In the genomic region with DNA sequence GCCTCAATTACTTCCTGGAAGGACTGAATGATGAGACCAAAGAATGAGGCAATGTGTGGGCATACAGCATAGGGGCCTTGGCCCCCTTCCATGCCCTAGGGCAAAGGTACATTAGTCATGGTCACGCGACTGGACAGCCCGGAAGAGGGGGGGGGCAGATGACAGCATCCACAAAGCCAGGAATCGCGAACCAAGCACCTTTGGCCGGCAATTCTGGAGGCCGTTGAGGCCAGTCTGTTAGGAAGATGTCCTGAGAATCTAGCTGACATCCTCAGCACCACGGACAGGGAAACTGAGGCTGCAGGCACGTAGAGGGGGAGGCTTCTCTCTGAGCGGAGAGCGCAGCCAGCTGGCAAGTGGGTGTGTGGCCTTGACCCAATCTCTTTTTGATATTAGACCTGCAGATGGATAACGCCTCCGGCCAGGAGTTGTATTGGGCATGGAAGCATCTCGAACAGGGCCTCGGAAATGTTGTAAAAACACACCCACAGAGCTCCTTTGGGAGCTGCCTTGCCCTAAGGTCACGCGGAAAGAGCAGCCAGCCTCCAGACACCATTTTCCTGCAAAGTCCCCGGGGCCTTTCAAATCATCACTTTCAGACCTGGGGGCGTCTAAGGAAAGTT, we compare ENCODE assay signal across 8 mouse cellular contexts. TPM values are rescaled to one million over a fixed set of nuclear protein-coding genes. Genes with fewer than 3 reads are reported as not detected.
DNase-seq lines count a peak whose midpoint lies in the region; ATAC-seq and TF ChIP-seq lines count a peak whose summit lies in the region.

No protein-coding gene starts in this region.

- peak overlapping the region; percentile 57 for H3K4me3 ChIP-seq in C2C12 (ENCODE audit: insufficient read depth, poor library complexity, severe bottlenecking)
- H3K4me3 ChIP-seq in forebrain, embryonic 13.5 days, result peak overlapping the region; percentile 82
- H3K4me3 ChIP-seq in kidney, embryonic 15.5 days (replicated peaks), result peak overlapping the region; percentile 88
- H3K4me3 ChIP-seq in stomach, embryonic 15.5 days (replicated peaks), result peak overlapping the region; percentile 90

- H3K27ac ChIP-seq in forebrain, embryonic 13.5 days, result peak overlapping the region; percentile 98
- H3K27ac ChIP-seq in kidney, embryonic 15.5 days, result peak overlapping the region; percentile 99
- H3K27ac ChIP-seq in stomach, embryonic 15.5 days, result peak overlapping the region; percentile 99

- H3ac ChIP-seq in C2C12 (ENCODE audit: control insufficient read depth, insufficient read length, low read depth), result peak overlapping the region; percentile 44

- H3K9ac ChIP-seq in forebrain, embryonic 13.5 days, result peak overlapping the region; percentile 85
- H3K9ac ChIP-seq in kidney, embryonic 15.5 days, result peak overlapping the region; percentile 40
- peak overlapping the region; percentile 29; the same call in 1 of the 2 replicates for H3K9ac ChIP-seq in stomach, embryonic 15.5 days

- TF ChIP-seq CTCF in C2C12 (IDR thresholded peaks at IDR 0.05; ENCODE audit: control insufficient read depth, insufficient read depth, insufficient read length), result no peak
- no peak for TF ChIP-seq CTCF in brain, embryonic 14.5 days (IDR thresholded peaks at IDR 0.05; ENCODE audit: borderline replicate concordance, extremely low read depth, insufficient read depth, insufficient read length)

- TF ChIP-seq POLR2A in brain, embryonic 14.5 days (IDR thresholded peaks at IDR 0.05; ENCODE audit: borderline replicate concordance, extremely low read depth, insufficient read depth, insufficient read length, poor library complexity, severe bottlenecking), result no peak

- no peaks in the 10 kb centered on the region for H3K9me3 ChIP-seq in forebrain, embryonic 13.5 days (replicated peaks)
- H3K9me3 ChIP-seq in kidney, embryonic 15.5 days (replicated peaks), result no peaks in the 10 kb centered on the region
- H3K9me3 ChIP-seq in stomach, embryonic 15.5 days, result no peaks in the 10 kb centered on the region

- H3K27me3 ChIP-seq in C2C12 (ENCODE audit: control insufficient read depth, insufficient read depth, insufficient read length), result no peaks in the 10 kb centered on the region
- no peaks in the 10 kb centered on the region for H3K27me3 ChIP-seq in forebrain, embryonic 13.5 days
- no peaks in the 10 kb centered on the region for H3K27me3 ChIP-seq in kidney, embryonic 15.5 days
- no peaks in the 10 kb centered on the region for H3K27me3 ChIP-seq in stomach, embryonic 15.5 days (replicated peaks)

- no peak for ATAC-seq in forebrain, embryonic 13.5 days
- ATAC-seq in kidney, embryonic 15.5 days (replicated peaks; ENCODE audit: low FRiP score), result peak; percentile 17; the same call in 1 of the 2 replicates
- ATAC-seq in stomach, embryonic 15.5 days (ENCODE audit: insufficient read depth, low FRiP score, low read depth), result no peak

- peaks cover 34% of the 10 kb centered on the region for H3K4me1 ChIP-seq in forebrain, embryonic 13.5 days
- H3K4me1 ChIP-seq in kidney, embryonic 15.5 days, result peaks cover 46% of the 10 kb centered on the region
- peaks cover 27% of the 10 kb centered on the region for H3K4me1 ChIP-seq in stomach, embryonic 15.5 days

- DNase-seq in gastrocnemius, postnatal 10 days, result peak; percentile 22
- no peak for DNase-seq in gastrocnemius, postnatal 36 days
- peak; percentile 17 for DNase-seq in brain, embryonic 14.5 days (ENCODE audit: low read depth)
- DNase-seq in lung, postnatal 14 days, result peak; percentile 37

- 7% methylated on average over 19 of the region's 19 CpGs for WGBS in forebrain, embryonic 13.5 days
- 3% methylated on average over 19 of the region's 19 CpGs for WGBS in kidney, embryonic 15.5 days
- whole genome bisulfite sequencing in stomach, embryonic 15.5 days, result 5% methylated on average over 19 of the region's 19 CpGs

- peaks cover 10% of the 10 kb centered on the region for H3K36me3 ChIP-seq in C2C12 (ENCODE audit: control insufficient read depth, insufficient read depth)
- no peaks in the 10 kb centered on the region for H3K36me3 ChIP-seq in forebrain, embryonic 13.5 days (ENCODE audit: poor library complexity, severe bottlenecking)
- no peaks in the 10 kb centered on the region for H3K36me3 ChIP-seq in kidney, embryonic 15.5 days
- H3K36me3 ChIP-seq in stomach, embryonic 15.5 days, result no peaks in the 10 kb centered on the region

- H3K79me2 ChIP-seq in C2C12 (ENCODE audit: control insufficient read depth, insufficient read depth), result peaks cover 38% of the 10 kb centered on the region

- H3K4me2 ChIP-seq in forebrain, embryonic 13.5 days, result peak overlapping the region; percentile 70
- H3K4me2 ChIP-seq in kidney, embryonic 15.5 days, result peak overlapping the region; percentile 87
- H3K4me2 ChIP-seq in stomach, embryonic 15.5 days, result peak overlapping the region; percentile 89

- intact Hi-C loops in gastrocnemius, postnatal 36 days (cut with DNase I), result no loop called here

- peaks cover 32% of the 10 kb centered on the region for H3K79me3 ChIP-seq in C2C12 (ENCODE audit: low read depth)

TF ChIP-seq in C2C12, 6 proteins besides CTCF, POLR2A, EP300 and RAD21:
- no peak for TF ChIP-seq MAX (IDR thresholded peaks at IDR 0.05)
- peak; percentile 26 for TF ChIP-seq CEBPB (IDR thresholded peaks at IDR 0.05; ENCODE audit: low read depth)
- TF ChIP-seq FOSL1 (IDR thresholded peaks at IDR 0.05; ENCODE audit: insufficient read depth, low read length, poor library complexity, severe bottlenecking), result no peak
- TF ChIP-seq USF1 (IDR thresholded peaks at IDR 0.05; ENCODE audit: low read depth), result peak; percentile 62
- TF ChIP-seq MYOG (IDR thresholded peaks at IDR 0.05; ENCODE audit: control insufficient read depth, extremely low read depth, insufficient read length), result no peak
- no peak for TF ChIP-seq MYOD1 (IDR thresholded peaks at IDR 0.05; ENCODE audit: control insufficient read depth, insufficient read length, low read depth)

RNA-seq across cellular contexts. Expression of gene Chka, which starts 0.6 kb away (rescaled TPM):
- total RNA-seq in gastrocnemius, postnatal 10 days (2021), result 1 to 10 TPM; 6.0 to 7.0 TPM
- 1 to 10 TPM; 1.4 to 2.4 TPM for total RNA-seq in gastrocnemius, postnatal 36 days (2021)
- polyA plus RNA-seq in C2C12 (2012; fragmentation: generic; extraction: Trizol), result 30.9 TPM
- 79.9 and 89.6 TPM in 2 replicates for polyA plus RNA-seq in brain, embryonic 14.5 days (2012; rRNA removed)
- 53.1 and 54.8 TPM in 2 replicates for polyA plus RNA-seq in forebrain, embryonic 13.5 days (2015; fragmentation: Nextera tagmentation; extraction: Ambion mirVana)
- 58.8 and 63.1 TPM in 2 replicates for polyA plus RNA-seq in kidney, embryonic 15.5 days (2015; fragmentation: Nextera tagmentation; extraction: Ambion mirVana)
- polyA plus RNA-seq in stomach, embryonic 15.5 days (2015; fragmentation: Nextera tagmentation; extraction: Ambion mirVana), result 56.9 and 65.3 TPM in 2 replicates

RNA-seq across cellular contexts. Expression of gene Tcirg1, which starts 56.0 kb away (rescaled TPM):
- total RNA-seq in gastrocnemius, postnatal 10 days (2021), result 10 to 100 TPM; 13.6 to 31.1 TPM
- 1 to 10 TPM; 4.8 to 5.9 TPM for total RNA-seq in gastrocnemius, postnatal 36 days (2021)
- 61.1 TPM for polyA plus RNA-seq in C2C12 (2012; fragmentation: generic; extraction: Trizol)
- 31.4 and 45.2 TPM in 2 replicates for polyA plus RNA-seq in brain, embryonic 14.5 days (2012; rRNA removed)
- polyA plus RNA-seq in forebrain, embryonic 13.5 days (2015; fragmentation: Nextera tagmentation; extraction: Ambion mirVana), result 10.4 and 11.3 TPM in 2 replicates
- 43.9 and 54.6 TPM in 2 replicates for polyA plus RNA-seq in kidney, embryonic 15.5 days (2015; fragmentation: Nextera tagmentation; extraction: Ambion mirVana)
- polyA plus RNA-seq in stomach, embryonic 15.5 days (2015; fragmentation: Nextera tagmentation; extraction: Ambion mirVana), result 34.7 and 42.6 TPM in 2 replicates

Comparison
In these comparisons a context has a peak if more than half of its experiments do, and no peak if none do; other contexts are left out.
1. DNase-seq: peak in gastrocnemius, postnatal 10 days (single experiment), brain, embryonic 14.5 days (single experiment) and lung, postnatal 14 days (single experiment); none in gastrocnemius, postnatal 36 days (0 of 2).
2. H3K9ac ChIP-seq: peak in every context shown above with its lines; median percentile 85 in forebrain, embryonic 13.5 days; 40 in kidney, embryonic 15.5 days; 29 in stomach, embryonic 15.5 days.
3. Peak in every context shown above with its lines, with median percentiles within 50 percentile points of each other: H3K4me3 ChIP-seq, H3K27ac ChIP-seq and H3K4me2 ChIP-seq.